Mouse (Mus musculus) neutrophil, adult 5-6 weeks (primary cell): ENCODE results near the gene Cfap45. TPM values are rescaled to one million over a fixed set of nuclear protein-coding genes. Genes with fewer than 3 reads are reported as not detected.

Experiments
- ATAC-seq: fragments of 151-379, 151-347 bp; 2 replicates; pipeline ENCODE4 v1.8.0; 2017; ENCODE audit warnings: mild to moderate bottlenecking, moderate TSS enrichment; ENCODE audit not compliant: insufficient number of reproducible peaks, poor library complexity, low FRiP score, severe bottlenecking; ENCODE audit errors: extremely low read depth
- total RNA-seq: library from RNA; stranded (forward); fragments of 200-1000 nt; gene quantifications from 2 replicates; pipeline ENCODE4 v1.2.3, GENCODE M21; 2017

The Cfap45 gene
- total RNA-seq, 1 experiment from 2014 or later, result 4.4 TPM

- no peak for ATAC-seq
Observed at GRCm38 (mm10) chr1:172540283-172540820, 19.8 kb downstream of the Cfap45 start.

GRCm38 (mm10) chr1:172546062-172546461 is 25.5 kb downstream of the Cfap45 start:
- ATAC-seq, result no peak

GRCm38 (mm10) chr1:172548501-172548900 is 27.9 kb downstream of the Cfap45 start:
- peak; percentile 69 for ATAC-seq

GRCm38 (mm10) chr1:172549314-172549713 is 28.7 kb downstream of the Cfap45 start:
- ATAC-seq, result no peak

GRCm38 (mm10) chr1:172549717-172550116 is 29.1 kb downstream of the Cfap45 start:
- no peak for ATAC-seq

- ATAC-seq, result peak; percentile 88
Observed at GRCm38 (mm10) chr1:172550551-172550951, 29.9 kb downstream of the Cfap45 start.

- ATAC-seq, result no peak
Observed at GRCm38 (mm10) chr1:172551009-172551408, 30.4 kb downstream of the Cfap45 start.

- no peak for ATAC-seq
Observed at GRCm38 (mm10) chr1:172552623-172553022, 32.0 kb downstream of the Cfap45 start.

- no peak for ATAC-seq
Observed at GRCm38 (mm10) chr1:172555638-172556037, 35.0 kb downstream of the Cfap45 start, which contains the start of gene Vsig8. Vsig8 (plus strand) TSS chr1:172555938.

GRCm38 (mm10) chr1:172562641-172563464 is 42.3 kb downstream of the Cfap45 start:
- ATAC-seq, result peak; percentile 69

- ATAC-seq, result no peak
Observed at GRCm38 (mm10) chr1:172563465-172563828, 42.8 kb downstream of the Cfap45 start.

- no peak for ATAC-seq
Observed at GRCm38 (mm10) chr1:172566131-172566530, 45.5 kb downstream of the Cfap45 start.

GRCm38 (mm10) chr1:172567758-172568157 is 47.2 kb downstream of the Cfap45 start:
- ATAC-seq, result no peak

- no peak for ATAC-seq
Observed at GRCm38 (mm10) chr1:172580116-172580515, 59.5 kb downstream of the Cfap45 start.

GRCm38 (mm10) chr1:172582436-172582835 is 61.8 kb downstream of the Cfap45 start:
- ATAC-seq, result no peak

GRCm38 (mm10) chr1:172584271-172584670 is 63.7 kb downstream of the Cfap45 start:
- ATAC-seq, result no peak

GRCm38 (mm10) chr1:172585026-172585425 is 64.4 kb downstream of the Cfap45 start:
- no peak for ATAC-seq

- no peak for ATAC-seq
Observed at GRCm38 (mm10) chr1:172585612-172586567, 65.3 kb downstream of the Cfap45 start.

- ATAC-seq, result no peak
Observed at GRCm38 (mm10) chr1:172590385-172590784, 69.8 kb downstream of the Cfap45 start, which contains the start of gene Slamf8. Slamf8 (minus strand) TSS chr1:172590568.
